Mouse (Mus musculus): ENCODE measurements at regions not wholly inside any gene's neighbourhood (a gene's known extent, or its start where the extent isn't known, plus 50 kb on each side); places are given as distances from the start of the nearest gene placed in this dataset.

DNA sequence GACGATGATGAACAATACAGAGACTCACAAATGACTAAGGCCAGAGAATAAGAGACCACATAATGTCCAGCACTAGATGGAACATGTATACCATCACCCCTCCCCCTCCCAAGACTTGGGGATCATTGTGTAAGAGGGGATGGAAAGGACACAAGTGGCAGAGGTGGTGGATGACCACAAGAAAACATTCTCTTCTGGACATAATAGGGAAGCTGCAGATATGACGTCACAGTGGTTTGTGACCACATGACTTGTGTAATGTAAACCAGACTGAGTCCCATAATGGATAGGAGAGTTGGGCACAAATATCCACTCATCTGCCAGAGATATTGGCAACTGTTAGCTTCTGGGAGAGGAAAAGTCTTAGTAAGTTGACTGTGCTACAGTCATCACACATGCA lies 630.7 kb downstream of the Kcnj2 start:
- Histone ChIP-seq H3K36me3 (ENCODE audit: control insufficient read depth, insufficient read depth, low read length) (no peaks in the 10 kb centered on the region), H3K4me2 (replicated peaks; ENCODE audit: low read depth, low read length) (no peak overlapping the region), H3K4me1 (replicated peaks; ENCODE audit: control insufficient read depth, insufficient read depth, low read length) (no peaks in the 10 kb centered on the region), H3K27ac (ENCODE audit: low read depth, low read length) (no peak overlapping the region), H3K27me3 (ENCODE audit: control insufficient read depth, insufficient read depth, low read length) (no peaks in the 10 kb centered on the region), H3K9me3 (ENCODE audit: control insufficient read depth, low read length) (no peaks in the 10 kb centered on the region), H3K4me3 (ENCODE audit: low read depth, low read length) (no peak overlapping the region), H3K9ac (ENCODE audit: low read depth, low read length) (no peak overlapping the region)
- ATAC-seq (ENCODE audit: low FRiP score), result no peak
- no peak for DNase-seq (ENCODE audit: low spot score)
- 89% methylated on average over 2 of the region's 2 CpGs for WGBS

GRCm38 (mm10) chr11:111699862-111700261 lies 633.9 kb downstream of the Kcnj2 start:
- Histone ChIP-seq H3K4me2 (replicated peaks; ENCODE audit: low read depth, low read length) (no peak overlapping the region), H3K4me1 (replicated peaks; ENCODE audit: control insufficient read depth, insufficient read depth, low read length) (no peaks in the 10 kb centered on the region), H3K9ac (ENCODE audit: low read depth, low read length) (no peak overlapping the region), H3K27ac (ENCODE audit: low read depth, low read length) (no peak overlapping the region), H3K9me3 (ENCODE audit: control insufficient read depth, low read length) (no peaks in the 10 kb centered on the region), H3K27me3 (ENCODE audit: control insufficient read depth, insufficient read depth, low read length) (no peaks in the 10 kb centered on the region), H3K4me3 (ENCODE audit: low read depth, low read length) (no peak overlapping the region), H3K36me3 (ENCODE audit: control insufficient read depth, insufficient read depth, low read length) (no peaks in the 10 kb centered on the region)
- DNase-seq (ENCODE audit: low spot score) (no peak), ATAC-seq (ENCODE audit: low FRiP score) (no peak)
- 83% methylated on average over 3 of the region's 3 CpGs for WGBS

- DNase-seq (ENCODE audit: low spot score), result no peak
- 76% methylated on average over 4 of the region's 4 CpGs for WGBS
- H3K4me1 ChIP-seq (replicated peaks; ENCODE audit: control insufficient read depth, insufficient read depth, low read length), result no peaks in the 10 kb centered on the region
- H3K4me3 ChIP-seq (ENCODE audit: low read depth, low read length), result no peak overlapping the region
- H3K27me3 ChIP-seq (ENCODE audit: control insufficient read depth, insufficient read depth, low read length), result no peaks in the 10 kb centered on the region
- no peak for ATAC-seq (ENCODE audit: low FRiP score)
- no peak overlapping the region for H3K27ac ChIP-seq (ENCODE audit: low read depth, low read length)
- H3K9me3 ChIP-seq (ENCODE audit: control insufficient read depth, low read length), result no peaks in the 10 kb centered on the region
- H3K36me3 ChIP-seq (ENCODE audit: control insufficient read depth, insufficient read depth, low read length), result no peaks in the 10 kb centered on the region
- no peak overlapping the region for H3K4me2 ChIP-seq (replicated peaks; ENCODE audit: low read depth, low read length)
- no peak overlapping the region for H3K9ac ChIP-seq (ENCODE audit: low read depth, low read length)
Measured at GRCm38 (mm10) chr11:111706882-111707281, 640.9 kb downstream of the Kcnj2 start.

DNA sequence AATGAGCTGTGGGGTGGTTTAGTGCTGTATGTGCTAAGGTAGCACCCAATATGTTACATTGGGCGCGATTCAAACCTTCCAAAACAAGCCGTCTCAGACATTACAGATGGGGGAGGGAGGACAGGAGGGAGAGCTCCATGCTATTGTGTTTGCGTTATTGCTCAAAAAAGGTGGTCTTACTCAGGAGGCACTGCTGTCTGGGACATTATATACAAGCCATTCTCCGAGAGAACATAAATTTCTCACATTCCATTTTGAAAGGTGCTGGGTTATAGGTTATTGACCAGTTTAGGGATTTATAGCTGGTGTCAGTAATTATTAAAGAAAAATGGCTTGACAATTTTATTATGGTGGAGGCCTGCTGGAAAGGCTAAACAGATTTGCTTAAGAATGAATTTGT lies 649.4 kb downstream of the Kcnj2 start:
- Histone ChIP-seq H3K9me3 (ENCODE audit: control insufficient read depth, low read length) (no peaks in the 10 kb centered on the region), H3K27me3 (ENCODE audit: control insufficient read depth, insufficient read depth, low read length) (no peaks in the 10 kb centered on the region), H3K36me3 (ENCODE audit: control insufficient read depth, insufficient read depth, low read length) (no peaks in the 10 kb centered on the region), H3K4me2 (replicated peaks; ENCODE audit: low read depth, low read length) (no peak overlapping the region), H3K27ac (ENCODE audit: low read depth, low read length) (no peak overlapping the region), H3K4me3 (ENCODE audit: low read depth, low read length) (no peak overlapping the region), H3K4me1 (replicated peaks; ENCODE audit: control insufficient read depth, insufficient read depth, low read length) (no peaks in the 10 kb centered on the region), H3K9ac (ENCODE audit: low read depth, low read length) (no peak overlapping the region)
- DNase-seq (ENCODE audit: low spot score) (no peak), ATAC-seq (ENCODE audit: low FRiP score) (no peak)
- WGBS, result 89% methylated on average over 5 of the region's 5 CpGs

- H3K36me3 ChIP-seq (ENCODE audit: control insufficient read depth, insufficient read depth, low read length), result no peaks in the 10 kb centered on the region
- H3K27ac ChIP-seq (ENCODE audit: low read depth, low read length), result no peak overlapping the region
- H3K4me2 ChIP-seq (replicated peaks; ENCODE audit: low read depth, low read length), result no peak overlapping the region
- no peak overlapping the region for H3K9ac ChIP-seq (ENCODE audit: low read depth, low read length)
- no peaks in the 10 kb centered on the region for H3K27me3 ChIP-seq (ENCODE audit: control insufficient read depth, insufficient read depth, low read length)
- DNase-seq (ENCODE audit: low spot score) (no peak), ATAC-seq (ENCODE audit: low FRiP score) (no peak)
- H3K9me3 ChIP-seq (ENCODE audit: control insufficient read depth, low read length), result no peaks in the 10 kb centered on the region
- no peaks in the 10 kb centered on the region for H3K4me1 ChIP-seq (replicated peaks; ENCODE audit: control insufficient read depth, insufficient read depth, low read length)
- WGBS, result 61% methylated on average over 4 of the region's 4 CpGs
- H3K4me3 ChIP-seq (ENCODE audit: low read depth, low read length), result no peak overlapping the region
Measured at GRCm38 (mm10) chr11:111722276-111722675, 656.3 kb downstream of the Kcnj2 start.

DNA sequence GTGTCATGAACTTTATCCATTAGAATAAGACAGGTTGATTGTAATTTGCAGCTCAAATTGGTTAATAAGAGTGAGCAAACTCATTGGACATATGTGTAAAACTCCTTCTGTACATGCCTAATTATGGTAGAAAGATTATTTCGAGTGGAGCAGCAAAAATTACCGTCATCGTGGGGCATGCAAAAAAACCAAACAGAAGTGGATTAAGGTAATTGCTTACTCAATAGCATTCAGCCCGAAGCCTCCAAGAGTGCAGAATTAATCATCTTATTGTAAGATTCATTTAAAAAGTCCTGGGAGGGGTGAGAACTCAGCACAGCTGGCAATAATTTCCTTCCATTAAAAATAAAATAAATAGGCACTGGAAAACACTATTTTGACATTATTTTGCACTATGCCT lies 662.2 kb downstream of the Kcnj2 start:
- H3K27ac ChIP-seq (ENCODE audit: low read depth, low read length), result no peak overlapping the region
- DNase-seq (ENCODE audit: low spot score) (no peak), ATAC-seq (ENCODE audit: low FRiP score) (no peak)
- H3K9me3 ChIP-seq (ENCODE audit: control insufficient read depth, low read length), result no peaks in the 10 kb centered on the region
- H3K36me3 ChIP-seq (ENCODE audit: control insufficient read depth, insufficient read depth, low read length), result no peaks in the 10 kb centered on the region
- H3K4me1 ChIP-seq (replicated peaks; ENCODE audit: control insufficient read depth, insufficient read depth, low read length), result no peaks in the 10 kb centered on the region
- no peak overlapping the region for H3K4me3 ChIP-seq (ENCODE audit: low read depth, low read length)
- H3K9ac ChIP-seq (ENCODE audit: low read depth, low read length), result no peak overlapping the region
- no peak overlapping the region for H3K4me2 ChIP-seq (replicated peaks; ENCODE audit: low read depth, low read length)
- 86% methylated on average over 4 of the region's 4 CpGs for WGBS
- H3K27me3 ChIP-seq (ENCODE audit: control insufficient read depth, insufficient read depth, low read length), result no peaks in the 10 kb centered on the region

DNA sequence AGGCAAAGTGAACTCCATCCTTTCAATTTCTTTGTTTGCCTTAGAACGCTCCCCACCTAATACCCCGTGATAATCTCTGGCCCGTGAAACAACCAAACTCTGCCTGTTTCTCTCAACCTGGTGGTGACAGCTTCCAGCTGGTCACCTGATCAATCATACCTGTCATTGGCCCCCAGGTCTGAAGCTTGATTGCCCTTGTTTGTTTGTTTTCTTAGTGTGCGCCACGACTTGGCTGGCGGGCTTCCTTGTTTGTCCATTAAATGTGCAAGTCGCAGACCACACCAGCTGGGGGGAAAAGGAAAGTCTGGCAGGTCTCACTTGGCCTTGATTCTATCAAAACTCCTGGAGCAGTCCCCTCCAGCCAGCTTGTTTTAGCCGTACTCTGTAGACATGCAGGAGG lies 666.1 kb downstream of the Kcnj2 start:
- H3K9me3 ChIP-seq (ENCODE audit: control insufficient read depth, low read length), result no peaks in the 10 kb centered on the region
- no peak for ATAC-seq (ENCODE audit: low FRiP score)
- H3K4me2 ChIP-seq (replicated peaks; ENCODE audit: low read depth, low read length), result no peak overlapping the region
- H3K27ac ChIP-seq (ENCODE audit: low read depth, low read length), result no peak overlapping the region
- no peaks in the 10 kb centered on the region for H3K27me3 ChIP-seq (ENCODE audit: control insufficient read depth, insufficient read depth, low read length)
- H3K4me3 ChIP-seq (ENCODE audit: low read depth, low read length), result no peak overlapping the region
- H3K9ac ChIP-seq (ENCODE audit: low read depth, low read length), result no peak overlapping the region
- no peaks in the 10 kb centered on the region for H3K4me1 ChIP-seq (replicated peaks; ENCODE audit: control insufficient read depth, insufficient read depth, low read length)
- WGBS, result 64% methylated on average over 8 of the region's 8 CpGs
- no peak for DNase-seq (ENCODE audit: low spot score)
- H3K36me3 ChIP-seq (ENCODE audit: control insufficient read depth, insufficient read depth, low read length), result no peaks in the 10 kb centered on the region

- Histone ChIP-seq H3K4me2 (replicated peaks; ENCODE audit: low read depth, low read length) (no peak overlapping the region), H3K4me1 (replicated peaks; ENCODE audit: control insufficient read depth, insufficient read depth, low read length) (no peaks in the 10 kb centered on the region), H3K36me3 (ENCODE audit: control insufficient read depth, insufficient read depth, low read length) (no peaks in the 10 kb centered on the region), H3K9me3 (ENCODE audit: control insufficient read depth, low read length) (no peaks in the 10 kb centered on the region), H3K4me3 (ENCODE audit: low read depth, low read length) (no peak overlapping the region), H3K27me3 (ENCODE audit: control insufficient read depth, insufficient read depth, low read length) (no peaks in the 10 kb centered on the region), H3K27ac (ENCODE audit: low read depth, low read length) (no peak overlapping the region), H3K9ac (ENCODE audit: low read depth, low read length) (no peak overlapping the region)
- DNase-seq (ENCODE audit: low spot score) (no peak), ATAC-seq (ENCODE audit: low FRiP score) (no peak)
- WGBS, result 91% methylated on average over 1 of the region's 1 CpGs
Measured at GRCm38 (mm10) chr11:111735446-111735845, 669.5 kb downstream of the Kcnj2 start.

GRCm38 (mm10) chr11:111735961-111736360 lies 670.0 kb downstream of the Kcnj2 start:
- ATAC-seq (ENCODE audit: low FRiP score) (no peak), DNase-seq (ENCODE audit: low spot score) (no peak)
- Histone ChIP-seq H3K27me3 (ENCODE audit: control insufficient read depth, insufficient read depth, low read length) (no peaks in the 10 kb centered on the region), H3K9ac (ENCODE audit: low read depth, low read length) (no peak overlapping the region), H3K9me3 (ENCODE audit: control insufficient read depth, low read length) (no peaks in the 10 kb centered on the region), H3K4me3 (ENCODE audit: low read depth, low read length) (no peak overlapping the region), H3K4me1 (replicated peaks; ENCODE audit: control insufficient read depth, insufficient read depth, low read length) (no peaks in the 10 kb centered on the region), H3K36me3 (ENCODE audit: control insufficient read depth, insufficient read depth, low read length) (no peaks in the 10 kb centered on the region), H3K4me2 (replicated peaks; ENCODE audit: low read depth, low read length) (no peak overlapping the region), H3K27ac (ENCODE audit: low read depth, low read length) (no peak overlapping the region)
- 95% methylated on average over 5 of the region's 5 CpGs for WGBS

All from hindbrain, embryonic 11.5 days (tissue).